Mouse (Mus musculus): ENCODE measurements around the gene Cks2.

GRCm38 (mm10) chr13:51696481-51696880, 51.4 kb downstream of the Cks2 start:
- TF ChIP-seq CTCF (IDR thresholded peaks at IDR 0.05; ENCODE audit: low read depth, low read length) (no peak), POLR2A (IDR thresholded peaks at IDR 0.05; ENCODE audit: borderline replicate concordance, low read depth, low read length) (no peak)
